Mouse (Mus musculus): Measurements from ENCODE around the gene Rasgrf1. TPM values are rescaled to one million over a fixed set of nuclear protein-coding genes. Genes with fewer than 3 reads are reported as not detected.
A peak's percentile ranks its signal among the peaks of the same experiment; 100 is the strongest.
"Not testable (repeated sequence)": the region's sequence is repeated elsewhere in the genome, so short reads cannot be mapped to it uniquely, and the experiment has no call there.

Gene Rasgrf1
- polyA plus RNA-seq, 1 experiment from 2014 or later, result 0.27 TPM

DNA sequence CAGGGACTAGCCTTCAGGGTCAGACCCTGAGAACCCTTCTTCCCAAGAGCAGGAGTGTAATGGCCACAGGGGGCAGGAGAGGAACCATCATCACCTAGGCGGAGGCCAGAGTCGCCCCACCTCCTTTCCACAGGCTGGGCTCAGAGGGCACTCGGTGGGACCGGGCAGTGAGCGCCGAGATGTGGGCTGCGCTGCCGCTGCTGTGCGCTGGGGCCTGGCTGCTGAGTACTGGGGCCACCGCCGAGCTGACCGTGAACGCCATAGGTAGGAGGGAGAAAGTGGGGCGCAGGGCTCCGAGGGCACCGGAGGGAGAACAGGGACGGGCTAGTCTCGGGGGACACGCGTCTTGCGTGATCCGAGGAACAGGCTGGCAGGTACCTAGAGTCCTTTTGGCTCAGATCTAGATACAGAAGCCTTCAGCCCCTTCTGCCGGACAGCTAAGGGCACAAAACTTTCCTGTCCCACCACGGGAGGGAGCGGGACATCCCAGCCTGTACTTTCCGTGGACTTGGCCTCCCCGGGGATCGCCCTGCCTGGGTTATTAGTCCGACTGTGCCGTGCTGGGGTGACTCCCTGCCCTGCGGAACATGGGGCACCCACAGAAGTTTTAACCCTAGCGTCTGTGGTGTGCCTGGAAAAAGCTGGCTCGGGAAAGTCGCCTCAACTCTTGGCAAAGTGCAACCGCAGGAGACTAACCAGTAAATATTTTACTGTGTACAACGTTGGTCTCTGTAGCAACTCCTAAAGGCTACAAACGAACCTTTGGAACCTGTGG is 144.8 kb downstream of the Rasgrf1 start:
- WGBS, result under 1% methylated on average over 37 of the region's 37 CpGs
- peak; percentile 90 for ATAC-seq (ENCODE audit: low FRiP score, low read depth)
- H3K4me3 ChIP-seq, result peak overlapping the region; percentile 44
- H3K27ac ChIP-seq (replicated peaks), result no peak overlapping the region
- H3K4me1 ChIP-seq, result peaks cover 4% of the 10 kb centered on the region; the same call in 1 of the 2 replicates
- H3K4me2 ChIP-seq (replicated peaks), result peak overlapping the region; percentile 80
- H3K9me3 ChIP-seq, result no peaks in the 10 kb centered on the region
- H3K9ac ChIP-seq (replicated peaks), result peak overlapping the region; percentile 56
- H3K36me3 ChIP-seq, result no peaks in the 10 kb centered on the region
- peaks cover 16% of the 10 kb centered on the region for H3K27me3 ChIP-seq

DNA sequence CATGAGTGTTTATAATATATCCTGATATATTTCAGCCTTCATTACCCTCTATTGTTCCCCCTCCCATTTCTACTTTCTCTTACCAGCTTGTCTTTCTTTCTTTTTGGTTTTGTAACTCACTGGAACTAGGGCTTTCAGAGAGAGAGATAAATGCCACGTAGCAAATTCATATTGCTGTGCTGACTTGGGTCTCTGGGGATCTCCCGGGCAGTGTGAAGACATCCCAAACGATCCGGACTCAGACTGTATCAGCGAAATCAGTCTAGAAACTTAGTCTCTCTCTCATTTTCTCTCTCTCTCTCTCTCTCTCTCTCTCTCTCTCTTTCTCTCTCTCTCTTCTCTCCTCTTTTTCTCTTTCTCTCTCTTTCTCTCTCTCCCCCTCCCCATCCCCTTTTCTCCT is 145.7 kb downstream of the Rasgrf1 start:
- 55% methylated on average over 5 of the region's 5 CpGs for WGBS
- Histone ChIP-seq H3K4me1 (peaks cover 4% of the 10 kb centered on the region; the same call in 1 of the 2 replicates), H3K36me3 (no peaks in the 10 kb centered on the region), H3K9me3 (no peaks in the 10 kb centered on the region), H3K27me3 (peaks cover 16% of the 10 kb centered on the region), H3K9ac (replicated peaks) (no peak overlapping the region), H3K27ac (replicated peaks) (no peak overlapping the region), H3K4me3 (no peak overlapping the region), H3K4me2 (replicated peaks) (peak overlapping the region; percentile 80)
- ATAC-seq (ENCODE audit: low FRiP score, low read depth), result no peak

DNA sequence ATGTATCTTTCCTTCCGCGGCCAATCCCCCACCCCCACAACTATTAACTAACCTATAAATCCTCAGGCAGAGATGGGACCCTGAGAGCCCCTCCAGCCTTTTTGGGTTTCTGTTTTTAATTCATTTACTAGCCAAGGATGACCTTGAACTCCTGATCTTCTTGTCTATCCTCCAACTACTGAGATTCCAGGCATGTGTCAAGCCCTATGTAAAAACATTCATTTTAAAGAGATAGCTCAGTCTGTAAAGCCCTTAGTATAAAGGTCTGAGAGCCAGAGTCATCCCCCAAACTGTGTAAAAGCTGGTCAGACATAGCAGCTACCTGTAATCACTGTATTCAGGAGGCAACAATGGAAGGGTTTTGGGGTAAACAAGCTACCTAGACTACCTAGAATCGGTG is 146.2 kb downstream of the Rasgrf1 start:
- Histone ChIP-seq H3K4me1 (peaks cover 4% of the 10 kb centered on the region; the same call in 1 of the 2 replicates), H3K27me3 (peaks cover 16% of the 10 kb centered on the region), H3K36me3 (no peaks in the 10 kb centered on the region), H3K4me2 (replicated peaks) (no peak overlapping the region), H3K4me3 (no peak overlapping the region), H3K9ac (replicated peaks) (no peak overlapping the region), H3K9me3 (no peaks in the 10 kb centered on the region), H3K27ac (replicated peaks) (no peak overlapping the region)
- no peak for ATAC-seq (ENCODE audit: low FRiP score, low read depth)
- WGBS, result 84% methylated on average over 3 of the region's 3 CpGs

DNA sequence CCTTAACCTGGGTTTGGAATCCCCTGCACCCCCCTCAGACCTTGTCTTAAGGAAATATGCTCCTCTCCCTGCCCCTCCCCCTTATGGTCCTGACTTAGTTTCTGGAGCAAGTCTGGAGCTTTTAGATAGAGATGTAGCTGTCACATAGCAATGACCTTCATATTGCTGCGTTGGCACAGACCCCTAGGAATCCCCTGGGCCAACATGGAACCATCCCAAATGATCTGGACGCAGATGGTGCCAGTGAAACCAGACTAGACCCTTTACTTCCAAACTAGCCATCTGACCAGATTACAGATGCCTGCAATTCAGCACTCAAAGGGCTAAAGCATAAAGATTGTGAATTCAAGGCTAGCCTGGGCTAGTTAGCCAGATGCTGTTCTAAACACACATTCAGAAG is 147.0 kb downstream of the Rasgrf1 start:
- 86% methylated on average over 2 of the region's 2 CpGs for WGBS
- Histone ChIP-seq H3K9me3 (no peaks in the 10 kb centered on the region), H3K27ac (replicated peaks) (no peak overlapping the region), H3K4me3 (no peak overlapping the region), H3K4me1 (peaks cover 4% of the 10 kb centered on the region; the same call in 1 of the 2 replicates), H3K9ac (replicated peaks) (no peak overlapping the region), H3K36me3 (no peaks in the 10 kb centered on the region), H3K27me3 (peaks cover 16% of the 10 kb centered on the region), H3K4me2 (replicated peaks) (no peak overlapping the region)
- no peak for ATAC-seq (ENCODE audit: low FRiP score, low read depth)

DNA sequence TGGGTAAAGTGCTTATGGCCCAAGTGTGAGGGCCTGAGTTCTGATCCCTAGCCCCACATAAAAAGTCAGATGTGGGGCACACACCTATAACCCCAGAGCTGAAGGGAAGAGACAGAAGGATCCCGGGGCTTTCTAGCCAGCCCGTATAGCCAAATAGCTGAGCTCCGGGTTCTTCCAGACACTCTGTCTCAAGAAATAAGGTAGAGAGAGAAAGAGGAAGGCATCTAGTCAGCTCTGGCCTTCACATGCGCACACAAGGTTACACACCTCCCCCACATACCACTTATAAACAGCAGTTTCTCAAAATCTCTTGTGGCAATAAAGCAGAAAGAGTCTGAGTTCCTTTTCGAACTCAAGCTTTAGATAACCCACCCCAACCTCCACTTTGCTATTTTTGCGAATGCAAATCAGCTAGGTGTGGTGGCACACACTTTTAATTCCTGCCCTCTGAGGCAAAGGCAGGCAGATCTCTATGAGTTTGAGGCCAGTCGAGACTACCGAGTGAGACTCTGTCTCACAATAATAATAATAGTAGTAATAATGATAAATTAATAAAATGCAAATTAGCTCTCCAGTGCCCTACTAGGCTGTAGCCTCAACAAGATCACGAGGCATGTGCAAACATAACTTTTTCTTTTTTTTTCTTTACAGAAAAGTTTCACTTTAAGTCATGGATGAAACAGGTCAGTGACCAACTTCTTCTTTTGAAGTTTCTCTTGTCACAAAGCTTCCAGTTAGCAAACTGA is 150.3 kb downstream of the Rasgrf1 start:
- no peak for ATAC-seq (ENCODE audit: low FRiP score, low read depth)
- 93% methylated on average over 9 of the region's 9 CpGs for WGBS

DNA sequence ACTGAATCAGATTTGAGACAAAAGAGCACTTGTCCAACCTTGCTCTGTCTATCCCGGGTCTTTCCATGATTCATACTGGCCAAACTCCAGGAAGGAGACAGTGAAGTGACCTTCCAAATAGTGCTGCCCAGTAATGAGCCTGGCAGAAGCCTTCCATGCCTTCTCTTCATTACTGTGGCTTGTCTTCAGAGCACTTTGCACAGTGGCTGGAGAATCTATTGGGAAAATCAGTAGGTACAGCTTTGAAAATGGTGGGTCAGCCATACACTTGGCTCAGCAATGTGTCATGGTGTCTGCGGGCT is 150.8 kb downstream of the Rasgrf1 start:
- Histone ChIP-seq H3K9me3 (no peaks in the 10 kb centered on the region), H3K4me3 (no peak overlapping the region), H3K27me3 (peaks cover 6% of the 10 kb centered on the region; the same call in 1 of the 2 replicates), H3K36me3 (no peaks in the 10 kb centered on the region), H3K9ac (replicated peaks) (no peak overlapping the region), H3K4me2 (replicated peaks) (no peak overlapping the region), H3K27ac (replicated peaks) (no peak overlapping the region), H3K4me1 (no peaks in the 10 kb centered on the region)
- no peak for ATAC-seq (ENCODE audit: low FRiP score, low read depth)
- WGBS, result 94% methylated on average over 2 of the region's 2 CpGs

More for the DNA sequence above, 150.3 kb downstream of the Rasgrf1 start:
- Histone ChIP-seq H3K4me3 (no peak overlapping the region), H3K9ac (replicated peaks) (no peak overlapping the region), H3K27me3 (peaks cover 7% of the 10 kb centered on the region; the same call in 1 of the 2 replicates), H3K4me1 (no peaks in the 10 kb centered on the region), H3K36me3 (no peaks in the 10 kb centered on the region), H3K9me3 (no peaks in the 10 kb centered on the region), H3K27ac (replicated peaks) (no peak overlapping the region), H3K4me2 (replicated peaks) (no peak overlapping the region)

DNA sequence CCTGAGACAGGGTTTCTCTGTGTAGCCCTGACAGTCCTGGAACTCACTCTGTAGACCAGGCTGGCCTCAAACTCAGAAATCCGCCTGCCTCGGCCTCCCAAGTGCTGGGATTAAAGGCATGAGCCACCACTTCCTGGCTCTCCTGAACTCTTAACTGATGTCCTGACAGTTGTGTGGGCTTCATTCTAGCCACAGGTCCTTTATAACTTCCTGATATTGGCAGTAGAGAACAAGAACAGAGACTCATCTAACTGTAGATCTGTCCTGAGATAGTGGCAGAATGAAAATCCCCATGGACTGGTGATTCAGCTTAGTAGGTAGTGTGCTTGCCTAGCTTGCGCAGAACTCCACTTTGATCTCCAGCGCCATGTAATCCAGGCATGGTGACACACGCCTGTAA is 151.2 kb downstream of the Rasgrf1 start:
- H3K4me1 ChIP-seq; H3K36me3 ChIP-seq; H3K27me3 ChIP-seq; ATAC-seq (ENCODE audit: low FRiP score, low read depth); H3K9me3 ChIP-seq; H3K27ac ChIP-seq (replicated peaks); H3K9ac ChIP-seq (replicated peaks); H3K4me3 ChIP-seq; H3K4me2 ChIP-seq (replicated peaks): not testable (repeated sequence)
- 88% methylated on average over 5 of the region's 5 CpGs for WGBS

DNA sequence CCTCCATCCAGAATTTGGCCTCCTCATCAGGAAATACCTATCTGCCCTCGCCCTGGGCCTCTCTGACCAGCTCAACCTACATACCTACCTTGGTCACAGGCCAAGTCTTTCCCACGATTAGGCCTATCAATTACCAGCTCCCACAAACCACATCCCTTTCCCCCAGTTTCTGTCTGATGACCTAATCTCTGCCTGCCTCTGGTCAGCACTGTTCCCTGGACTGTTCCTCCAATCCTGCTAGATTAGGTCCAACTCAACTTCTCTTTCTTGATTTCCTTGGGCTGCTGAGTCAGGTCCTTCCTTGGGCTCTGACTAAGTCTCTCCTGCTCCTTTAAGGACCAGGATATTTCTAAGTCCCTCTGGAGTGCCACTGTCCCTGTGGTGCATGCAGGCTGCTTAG is 157.6 kb downstream of the Rasgrf1 start:
- Histone ChIP-seq H3K4me2 (replicated peaks) (no peak overlapping the region), H3K36me3 (no peaks in the 10 kb centered on the region), H3K9me3 (no peaks in the 10 kb centered on the region), H3K9ac (replicated peaks) (no peak overlapping the region), H3K4me1 (no peaks in the 10 kb centered on the region), H3K27ac (replicated peaks) (no peak overlapping the region), H3K4me3 (no peak overlapping the region), H3K27me3 (no peaks in the 10 kb centered on the region)
- no peak for ATAC-seq (ENCODE audit: low FRiP score, low read depth)
- 81% methylated on average over 2 of the region's 2 CpGs for WGBS

DNA sequence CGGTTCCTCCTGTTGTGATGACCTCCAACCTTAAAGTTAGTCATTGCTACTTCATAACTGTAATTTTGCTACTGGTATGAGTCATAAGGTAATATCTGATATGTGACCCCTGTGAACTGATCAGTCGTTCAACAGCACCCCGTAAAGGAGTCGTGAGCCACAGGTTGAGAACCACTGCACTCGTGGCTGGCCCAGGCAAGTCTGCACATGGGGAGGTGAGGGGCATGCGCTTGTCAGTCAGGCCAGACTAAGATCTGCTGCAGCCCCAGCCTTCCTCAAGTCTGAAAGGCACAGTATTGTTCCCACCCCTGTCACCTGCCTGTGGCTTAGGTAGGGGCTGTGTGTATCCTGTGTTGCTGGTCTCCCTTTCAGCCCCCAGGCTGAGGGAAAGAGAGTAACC is 159.1 kb downstream of the Rasgrf1 start:
- 89% methylated on average over 6 of the region's 6 CpGs for WGBS

DNA sequence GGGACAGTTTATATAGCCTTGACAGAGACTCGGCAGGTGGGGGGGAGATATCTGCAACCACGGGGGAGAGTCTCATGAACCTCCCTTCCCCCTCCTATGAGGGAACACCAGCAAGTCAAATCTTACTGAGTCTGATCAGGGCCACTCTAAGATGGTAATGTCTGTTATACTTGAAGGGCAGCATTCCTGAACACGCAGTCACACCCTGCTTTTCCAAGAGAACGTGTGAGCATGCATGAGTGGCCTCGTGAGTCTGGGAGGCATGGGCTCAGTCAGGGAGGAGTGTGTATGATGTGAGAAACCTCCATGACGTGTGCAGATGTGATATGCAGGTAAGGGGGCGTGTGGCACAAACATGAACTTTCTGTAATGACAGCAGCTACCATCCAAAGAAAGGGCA is 159.8 kb downstream of the Rasgrf1 start:
- Histone ChIP-seq H3K36me3 (no peaks in the 10 kb centered on the region), H3K27ac (replicated peaks) (no peak overlapping the region), H3K4me2 (replicated peaks) (no peak overlapping the region), H3K4me3 (no peak overlapping the region), H3K9ac (replicated peaks) (no peak overlapping the region), H3K27me3 (no peaks in the 10 kb centered on the region), H3K4me1 (no peaks in the 10 kb centered on the region), H3K9me3 (no peaks in the 10 kb centered on the region)
- ATAC-seq (ENCODE audit: low FRiP score, low read depth), result no peak
- WGBS, result 76% methylated on average over 7 of the region's 7 CpGs

More for the DNA sequence above, 159.1 kb downstream of the Rasgrf1 start:
- Histone ChIP-seq H3K27ac (replicated peaks) (no peak overlapping the region), H3K36me3 (no peaks in the 10 kb centered on the region), H3K27me3 (no peaks in the 10 kb centered on the region), H3K9ac (replicated peaks) (no peak overlapping the region), H3K9me3 (no peaks in the 10 kb centered on the region), H3K4me2 (replicated peaks) (no peak overlapping the region), H3K4me3 (no peak overlapping the region), H3K4me1 (no peaks in the 10 kb centered on the region)
- 0 out of 2 replicates have a peak, but pooled peaks have one; percentile 13 for ATAC-seq (ENCODE audit: low FRiP score, low read depth)

DNA sequence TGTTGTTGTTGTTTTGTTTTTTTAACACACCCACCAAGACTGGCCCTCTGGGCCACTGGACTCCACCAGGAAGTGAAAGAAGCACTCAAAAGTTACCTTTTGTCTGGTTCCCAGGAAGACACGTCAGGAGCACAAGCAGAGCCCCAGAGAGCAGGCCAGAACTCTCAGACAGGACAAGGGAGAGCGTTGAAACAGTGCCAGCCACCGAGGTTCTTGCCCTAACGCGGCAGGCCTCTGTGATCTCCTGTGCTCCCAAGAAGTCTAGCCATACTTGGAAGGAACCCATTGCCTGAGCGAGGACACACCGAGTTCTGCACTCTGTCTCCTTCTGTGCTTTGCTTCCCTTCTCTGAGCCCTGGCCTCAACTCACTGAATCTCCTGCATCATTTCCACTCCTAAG is 160.5 kb downstream of the Rasgrf1 start:
- Histone ChIP-seq H3K27me3 (no peaks in the 10 kb centered on the region), H3K9me3 (no peaks in the 10 kb centered on the region), H3K4me2 (replicated peaks) (no peak overlapping the region), H3K9ac (replicated peaks) (no peak overlapping the region), H3K27ac (replicated peaks) (no peak overlapping the region), H3K4me3 (no peak overlapping the region), H3K36me3 (no peaks in the 10 kb centered on the region), H3K4me1 (no peaks in the 10 kb centered on the region)
- no peak for ATAC-seq (ENCODE audit: low FRiP score, low read depth)
- WGBS, result 86% methylated on average over 7 of the region's 7 CpGs

DNA sequence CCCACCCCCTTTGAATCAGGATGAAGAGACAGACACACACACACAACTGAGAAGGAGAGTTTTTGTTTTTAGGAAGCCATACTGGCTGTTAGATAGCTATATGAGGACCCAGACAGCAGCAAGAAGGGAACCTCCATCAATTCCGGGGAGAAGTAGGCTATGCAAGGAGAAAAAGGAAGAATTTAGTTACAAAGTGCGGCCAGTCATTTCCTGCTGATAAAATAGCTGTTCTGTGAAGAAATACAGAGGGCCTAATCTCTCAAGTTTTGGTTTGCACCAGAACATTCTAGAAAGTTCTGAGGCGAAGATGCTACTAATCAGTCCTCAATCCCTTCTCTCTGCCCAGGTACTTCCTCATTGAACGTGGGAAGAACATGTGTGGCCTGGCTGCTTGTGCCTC is 165.6 kb downstream of the Rasgrf1 start:
- H3K9me3 ChIP-seq, result no peaks in the 10 kb centered on the region
- H3K27ac ChIP-seq (replicated peaks), result no peak overlapping the region
- no peaks in the 10 kb centered on the region for H3K36me3 ChIP-seq
- H3K27me3 ChIP-seq, result no peaks in the 10 kb centered on the region
- 84% methylated on average over 4 of the region's 4 CpGs for WGBS
- no peaks in the 10 kb centered on the region for H3K4me1 ChIP-seq
- no peak overlapping the region for H3K4me2 ChIP-seq (replicated peaks)
- H3K4me3 ChIP-seq, result no peak overlapping the region
- no peak for ATAC-seq (ENCODE audit: low FRiP score, low read depth)
- H3K9ac ChIP-seq (replicated peaks), result no peak overlapping the region
